Mouse (Mus musculus) MEL (cell line): ENCODE data around the gene Slc10a6.

ENCODE experiments used
- CTCF ChIP-seq, 3 experiments: IDR thresholded peaks in 2 of 3; conservative IDR thresholded peaks in 1 of 3; 2 replicates each; pipeline ENCODE4 v1.5.1; 2011 to 2012; ENCODE audit warnings: low read length in 3 of 3, low read depth in 2 of 3, mild to moderate bottlenecking in 2 of 3, improper control_type of control experiment in 1 of 3, inconsistent platforms in 1 of 3, mixed read lengths in 1 of 3, moderate library complexity in 1 of 3; ENCODE audit not compliant: control insufficient read depth in 1 of 3, insufficient read depth in 1 of 3, poor library complexity in 1 of 3, severe bottlenecking in 1 of 3
- JUND ChIP-seq: IDR thresholded peaks from 2 replicates; pipeline ENCODE4 v1.6.1; 2011; ENCODE audit warnings: low read depth, mild to moderate bottlenecking, improper control_type of control experiment, low read length
- RCOR1 ChIP-seq: IDR thresholded peaks from 2 replicates; pipeline ENCODE4 v1.6.1; 2012; ENCODE audit warnings: low read depth, mild to moderate bottlenecking, inconsistent platforms, low read length, improper control_type of control experiment

GRCm38 (mm10) chr5:103598264-103598663 is 30.9 kb downstream of the Slc10a6 start:
- TF ChIP-seq JUND (no peak), CTCF (IDR thresholded peaks at IDR 0.05 in 2 of 3, conservative IDR thresholded peaks at IDR 0.05 in 1 of 3; ENCODE audit: control insufficient read depth in 1 of 3, insufficient read depth in 1 of 3, low read depth in 2 of 3, low read length in 3 of 3, poor library complexity in 1 of 3, severe bottlenecking in 1 of 3) (no peak), RCOR1 (no peak)
